Mouse (Mus musculus) hindbrain, embryonic 12.5 days (tissue): ENCODE data around the gene Mgrn1. TPM values are rescaled to one million over a fixed set of nuclear protein-coding genes. Genes with fewer than 3 reads are reported as not detected.
A peak's percentile ranks its signal among the peaks of the same experiment; 100 is the strongest.

Experiments
- ATAC-seq: fragments of 200-750 bp; cut with Nextera tagmentation; 2 replicates; pipeline ENCODE4 v1.8.0; 2017; ENCODE audit warnings: moderate TSS enrichment; ENCODE audit not compliant: low FRiP score
- H3K27ac ChIP-seq: fragments of 300-500 bp; sonication (generic); 2 replicates; pipeline ENCODE4 v1.5.1; 2016; ENCODE audit warnings: mild to moderate bottlenecking
- H3K27me3 ChIP-seq: fragments of 300-500 bp; sonication (generic); 2 replicates; pipeline ENCODE4 v1.6.1; 2016; ENCODE audit warnings: mild to moderate bottlenecking
- H3K36me3 ChIP-seq: fragments of 300-500 bp; sonication (generic); 2 replicates; pipeline ENCODE4 v1.6.1; 2016; ENCODE audit warnings: mild to moderate bottlenecking
- H3K4me1 ChIP-seq: fragments of 300-500 bp; sonication (generic); 2 replicates; pipeline ENCODE4 v1.6.1; 2016
- H3K4me2 ChIP-seq: fragments of 300-500 bp; sonication (generic); replicated peaks from 2 replicates; pipeline ENCODE4 v1.6.1; 2016; ENCODE audit warnings: mild to moderate bottlenecking
- H3K4me3 ChIP-seq: fragments of 300-500 bp; sonication (generic); 2 replicates; pipeline ENCODE4 v1.5.1; 2016; ENCODE audit warnings: mild to moderate bottlenecking
- H3K9ac ChIP-seq: fragments of 300-500 bp; sonication (generic); 2 replicates; pipeline ENCODE4 v1.6.1; 2016; ENCODE audit warnings: mild to moderate bottlenecking, moderate library complexity
- H3K9me3 ChIP-seq: fragments of 300-500 bp; sonication (generic); replicated peaks from 2 replicates; pipeline ENCODE4 v1.6.1; 2016; ENCODE audit warnings: mild to moderate bottlenecking
- WGBS: fragments of 180-500 bp; shearing (Covaris S2); methylation state at CpG from one replicate; pipeline ENCODE4 v1.1.7; 2016; 5-methylcytosine and 5-hydroxymethylcytosine counted together
- polyA plus RNA-seq: library from polyadenylated mRNA; unstranded; fragments of >200 nt; fragmentation: Nextera tagmentation; extraction: Ambion mirVana; gene quantifications from 2 replicates; pipeline ENCODE4 v1.2.1, GENCODE M21; 2016

The Mgrn1 gene
- polyA plus RNA-seq, 1 experiment from 2014 or later: 91.1 TPM

DNA sequence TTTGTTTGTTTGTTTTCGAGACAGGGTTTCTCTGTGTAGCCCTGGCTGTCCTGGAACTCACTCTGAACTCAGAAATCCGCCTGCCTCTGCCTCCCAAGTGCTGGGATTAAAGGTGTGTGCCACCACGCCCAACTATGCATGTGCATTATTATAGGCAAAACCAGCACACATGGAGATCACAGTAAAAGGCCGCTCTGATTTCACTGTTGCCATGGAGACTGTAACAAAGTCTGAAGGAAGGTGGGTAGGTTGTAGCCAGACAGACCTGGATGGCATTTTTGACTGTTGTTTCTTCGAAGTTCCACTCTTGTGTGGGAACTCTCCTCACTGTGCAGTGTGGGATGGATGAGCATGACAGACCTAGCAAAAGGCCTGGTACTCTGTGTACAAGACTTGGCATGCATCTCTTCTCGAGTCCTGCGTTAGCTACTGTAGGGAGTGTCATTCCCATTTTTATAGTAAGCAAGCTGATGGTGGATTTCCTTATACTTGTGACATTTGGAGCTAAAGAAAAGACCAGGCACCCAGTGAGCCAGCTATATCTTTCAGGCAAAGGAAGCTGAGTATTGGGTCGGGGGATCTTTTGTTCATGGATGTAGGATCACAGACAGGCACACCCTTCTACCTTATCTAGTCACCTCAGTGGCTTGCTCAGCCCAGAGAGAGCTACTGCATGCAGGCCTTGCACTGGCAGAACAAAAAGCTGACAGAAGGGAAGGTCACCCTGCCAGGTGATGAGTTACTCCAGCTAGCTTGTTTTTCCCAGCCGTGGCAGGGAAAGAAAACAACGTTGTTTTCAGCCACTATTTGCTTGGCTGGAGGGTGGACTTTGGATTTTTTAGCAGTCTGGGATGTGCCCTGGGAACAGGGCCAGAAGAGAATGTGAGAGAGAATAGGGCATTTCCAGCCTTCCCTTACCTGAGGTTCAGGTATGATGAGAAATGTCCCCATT, 4.4 kb upstream of the Mgrn1 start:
- Histone ChIP-seq H3K36me3 (no peaks in the 10 kb centered on the region), H3K4me3 (peak overlapping the region; percentile 87), H3K9me3 (no peaks in the 10 kb centered on the region), H3K4me1 (peaks cover 27% of the 10 kb centered on the region), H3K27me3 (no peaks in the 10 kb centered on the region), H3K9ac (peak overlapping the region; percentile 86), H3K4me2 (peak overlapping the region; percentile 88), H3K27ac (peak overlapping the region; percentile 97)
- ATAC-seq: no peak
- WGBS: 75% methylated on average over 10 of the region's 10 CpGs

GRCm38 (mm10) chr16:4884930-4885329, 1.1 kb upstream of the Mgrn1 start:
- Histone ChIP-seq H3K4me1 (peaks cover 29% of the 10 kb centered on the region), H3K27ac (no peak overlapping the region), H3K27me3 (no peaks in the 10 kb centered on the region), H3K4me3 (no peak overlapping the region), H3K36me3 (no peaks in the 10 kb centered on the region), H3K9me3 (no peaks in the 10 kb centered on the region), H3K4me2 (no peak overlapping the region), H3K9ac (no peak overlapping the region)
- WGBS: 95% methylated on average over 10 of the region's 10 CpGs
- no peak for ATAC-seq

- Histone ChIP-seq H3K9ac (peak overlapping the region; percentile 88), H3K4me3 (peak overlapping the region; percentile 89), H3K4me1 (peaks cover 22% of the 10 kb centered on the region), H3K27me3 (no peaks in the 10 kb centered on the region), H3K4me2 (peak overlapping the region; percentile 85), H3K27ac (peak overlapping the region; percentile 87), H3K36me3 (no peaks in the 10 kb centered on the region), H3K9me3 (no peaks in the 10 kb centered on the region)
- no peak for ATAC-seq
- under 1% methylated on average over 8 of the region's 8 CpGs for WGBS
These were observed 606 bp downstream of the Mgrn1 start for GRCm38 (mm10) chr16:4886690-4887020.

DNA sequence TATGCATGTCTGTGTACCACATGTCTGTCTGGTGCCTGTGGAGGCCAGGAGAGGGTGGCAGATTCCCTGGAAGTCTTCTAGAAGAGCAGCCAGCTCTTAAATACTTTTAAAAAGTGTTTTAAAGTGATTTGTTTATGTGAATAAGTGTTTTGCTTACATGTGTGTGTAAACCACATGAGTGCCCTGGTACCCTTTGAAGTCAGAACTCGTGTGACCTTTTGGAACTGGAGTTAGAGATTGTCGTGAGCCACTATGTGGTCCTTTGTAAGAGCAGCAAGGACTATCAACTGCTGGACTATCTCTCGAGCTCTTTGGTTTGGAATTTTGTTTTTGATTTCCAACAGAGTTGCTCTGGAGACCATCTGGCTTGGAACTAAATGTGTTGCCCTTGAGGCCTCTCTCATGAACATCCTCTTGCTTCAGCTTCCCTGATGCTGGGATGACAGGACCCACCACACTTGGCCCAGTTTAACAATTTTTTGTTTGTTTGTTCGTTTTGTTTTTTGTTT, 4.2 kb downstream of the Mgrn1 start:
- Histone ChIP-seq H3K36me3 (no peaks in the 10 kb centered on the region), H3K4me3 (no peak overlapping the region), H3K4me1 (peaks cover 18% of the 10 kb centered on the region), H3K4me2 (no peak overlapping the region), H3K9me3 (no peaks in the 10 kb centered on the region), H3K27me3 (no peaks in the 10 kb centered on the region), H3K9ac (no peak overlapping the region), H3K27ac (no peak overlapping the region)
- WGBS: 64% methylated on average over 4 of the region's 4 CpGs
- ATAC-seq: no peak

GRCm38 (mm10) chr16:4892171-4892570, 6.1 kb downstream of the Mgrn1 start:
- Histone ChIP-seq H3K27me3 (no peaks in the 10 kb centered on the region), H3K4me1 (peaks cover 13% of the 10 kb centered on the region), H3K27ac (no peak overlapping the region), H3K36me3 (no peaks in the 10 kb centered on the region), H3K4me3 (no peak overlapping the region), H3K9ac (no peak overlapping the region), H3K9me3 (no peaks in the 10 kb centered on the region), H3K4me2 (no peak overlapping the region)
- 92% methylated on average over 6 of the region's 6 CpGs for WGBS
- ATAC-seq: no peak

GRCm38 (mm10) chr16:4894201-4894908, 8.3 kb downstream of the Mgrn1 start:
- no peak for ATAC-seq
- H3K4me1 ChIP-seq: peaks cover 2% of the 10 kb centered on the region
- no peak overlapping the region for H3K4me3 ChIP-seq
- no peak overlapping the region for H3K4me2 ChIP-seq
- H3K36me3 ChIP-seq: no peaks in the 10 kb centered on the region
- H3K9ac ChIP-seq: no peak overlapping the region
- WGBS: 84% methylated on average over 7 of the region's 7 CpGs
- no peaks in the 10 kb centered on the region for H3K9me3 ChIP-seq
- no peaks in the 10 kb centered on the region for H3K27me3 ChIP-seq
- H3K27ac ChIP-seq: no peak overlapping the region

DNA sequence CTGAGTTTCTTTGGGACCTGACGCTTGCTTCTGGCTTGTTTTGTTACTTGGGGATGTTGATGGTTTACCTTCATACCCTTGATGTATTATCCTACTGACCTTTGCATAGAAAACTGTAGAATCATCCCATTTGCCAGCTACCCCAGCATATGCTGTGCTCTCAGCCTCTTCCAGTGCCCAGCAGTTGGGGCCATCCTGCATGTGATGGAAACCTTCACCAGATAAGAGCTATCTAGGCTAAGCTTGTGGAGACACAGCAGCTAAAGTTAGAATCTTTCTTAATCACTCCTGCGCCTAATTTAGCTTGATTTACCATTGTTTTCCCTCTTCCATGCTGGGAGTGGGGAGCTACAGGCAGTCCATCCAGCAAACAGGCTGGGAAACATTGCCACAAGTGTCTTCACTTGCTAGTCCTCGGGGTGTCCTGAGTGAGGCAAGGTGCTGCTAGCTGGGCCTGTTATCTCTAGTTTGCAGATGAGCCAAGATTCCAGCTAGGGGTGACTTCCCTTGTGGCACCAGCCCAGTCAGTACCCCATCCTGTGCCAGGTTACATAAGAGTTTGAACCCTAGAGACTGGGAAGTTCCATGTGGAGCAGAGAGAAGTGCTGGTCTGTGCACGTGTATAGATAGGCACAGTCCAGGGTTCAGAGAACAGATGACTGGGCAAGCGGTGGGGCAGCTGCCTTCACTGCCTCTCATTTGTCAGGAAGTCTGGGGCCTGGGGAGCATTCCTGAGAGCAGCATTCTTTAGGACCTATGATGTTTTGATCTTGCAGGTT, 10.4 kb downstream of the Mgrn1 start:
- Histone ChIP-seq H3K27me3 (no peaks in the 10 kb centered on the region), H3K9ac (no peak overlapping the region), H3K27ac (no peak overlapping the region), H3K4me1 (peaks cover 8% of the 10 kb centered on the region; the same call in 1 of the 2 replicates), H3K4me2 (no peak overlapping the region), H3K36me3 (no peaks in the 10 kb centered on the region), H3K4me3 (no peak overlapping the region), H3K9me3 (no peaks in the 10 kb centered on the region)
- 75% methylated on average over 5 of the region's 5 CpGs for WGBS
- no peak for ATAC-seq

GRCm38 (mm10) chr16:4897146-4897730, 11.2 kb downstream of the Mgrn1 start:
- Histone ChIP-seq H3K4me2 (no peak overlapping the region), H3K9ac (no peak overlapping the region), H3K27me3 (no peaks in the 10 kb centered on the region), H3K36me3 (no peaks in the 10 kb centered on the region), H3K4me3 (no peak overlapping the region), H3K4me1 (peaks cover 8% of the 10 kb centered on the region; the same call in 1 of the 2 replicates), H3K9me3 (no peaks in the 10 kb centered on the region), H3K27ac (no peak overlapping the region)
- no peak for ATAC-seq
- 48% methylated on average over 7 of the region's 7 CpGs for whole genome bisulfite sequencing

DNA sequence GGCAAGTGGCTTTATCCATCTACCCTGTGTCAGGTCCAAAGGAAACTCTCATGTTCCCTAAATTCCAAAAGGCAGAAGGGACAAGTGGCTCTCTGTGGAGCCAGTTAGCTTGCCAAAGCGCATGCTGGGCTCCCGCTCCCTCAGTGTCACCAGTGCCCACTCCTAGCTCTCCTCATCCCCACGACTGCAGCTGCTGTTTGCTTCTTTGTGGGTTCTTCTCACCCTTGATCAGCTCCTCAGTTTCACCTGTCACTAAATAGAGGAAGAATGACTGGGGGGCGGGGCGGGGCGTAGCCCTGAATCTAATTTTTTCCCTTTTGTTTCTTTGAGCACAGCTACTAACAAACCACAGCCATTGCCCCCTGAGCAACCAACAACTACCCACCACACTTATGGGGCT, 12.8 kb downstream of the Mgrn1 start:
- no peak for ATAC-seq
- Histone ChIP-seq H3K9me3 (no peaks in the 10 kb centered on the region), H3K4me2 (no peak overlapping the region)

DNA sequence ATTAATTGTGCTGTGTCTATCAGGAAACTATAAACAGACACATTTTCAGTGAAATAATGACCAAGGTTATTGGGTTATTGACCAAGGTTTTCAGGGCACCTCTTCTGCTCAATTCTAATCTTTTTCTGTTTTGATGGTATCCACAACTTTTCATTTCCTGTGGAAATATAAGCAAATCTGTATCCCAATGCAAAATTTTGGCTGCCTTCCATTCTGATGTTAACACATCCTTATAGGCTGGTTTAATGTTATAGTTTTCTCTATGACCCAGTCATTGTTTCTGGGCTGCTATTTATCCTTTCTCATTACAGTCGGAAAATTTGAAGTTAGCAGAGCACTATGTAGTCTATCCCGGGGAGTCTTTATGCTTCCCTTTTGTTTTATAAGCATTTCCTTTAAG, 13.7 kb downstream of the Mgrn1 start:
- no peak for ATAC-seq
- Histone ChIP-seq H3K4me3 (no peak overlapping the region), H3K36me3 (no peaks in the 10 kb centered on the region), H3K4me2 (no peak overlapping the region), H3K27me3 (no peaks in the 10 kb centered on the region), H3K4me1 (peaks cover 8% of the 10 kb centered on the region; the same call in 1 of the 2 replicates), H3K9ac (no peak overlapping the region), H3K27ac (no peak overlapping the region), H3K9me3 (no peaks in the 10 kb centered on the region)
- 89% methylated on average over 2 of the region's 2 CpGs for whole genome bisulfite sequencing

More for the DNA sequence above, 12.8 kb downstream of the Mgrn1 start:
- Histone ChIP-seq H3K27me3 (no peaks in the 10 kb centered on the region), H3K27ac (no peak overlapping the region), H3K4me1 (peaks cover 8% of the 10 kb centered on the region; the same call in 1 of the 2 replicates), H3K9ac (no peak overlapping the region), H3K4me3 (no peak overlapping the region), H3K36me3 (no peaks in the 10 kb centered on the region)
- WGBS: 76% methylated on average over 6 of the region's 6 CpGs

DNA sequence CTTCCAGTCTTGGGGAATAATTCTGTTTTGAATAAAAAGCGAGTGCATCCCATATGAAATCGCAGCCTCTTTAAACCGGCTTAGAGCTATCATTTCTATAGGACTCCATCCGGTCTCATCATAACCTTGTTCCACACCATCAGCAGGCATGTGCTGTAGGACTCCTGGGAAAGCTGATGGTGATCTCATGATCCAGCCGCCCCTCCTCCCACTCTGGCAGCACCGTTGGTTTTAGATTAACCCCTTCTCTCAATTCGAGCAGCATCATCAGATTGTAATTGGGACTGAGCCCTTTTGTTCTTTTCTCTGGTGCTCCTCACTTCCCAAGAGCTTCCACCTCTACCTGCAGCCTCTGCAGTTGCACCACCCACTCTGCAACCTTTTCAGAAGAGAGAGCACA, 15.1 kb downstream of the Mgrn1 start:
- no peak overlapping the region for H3K4me3 ChIP-seq
- ATAC-seq: no peak
- no peaks in the 10 kb centered on the region for H3K27me3 ChIP-seq
- peak overlapping the region; percentile 57 for H3K27ac ChIP-seq
- no peak overlapping the region; the same call in 1 of the 2 replicates for H3K4me2 ChIP-seq
- no peaks in the 10 kb centered on the region for H3K9me3 ChIP-seq
- no peaks in the 10 kb centered on the region for H3K36me3 ChIP-seq
- H3K4me1 ChIP-seq: peaks cover 8% of the 10 kb centered on the region; the same call in 1 of the 2 replicates
- 59% methylated on average over 7 of the region's 7 CpGs for WGBS
- H3K9ac ChIP-seq: no peak overlapping the region
